Mouse (Mus musculus): ENCODE measurements around the gene Igsf21. TPM values are rescaled to one million over a fixed set of nuclear protein-coding genes. Genes with fewer than 3 reads are reported as not detected.
A peak's percentile ranks its signal among the peaks of the same experiment; 100 is the strongest.

The Igsf21 gene
- total and polyA plus RNA-seq, 2 experiments from 2014 or later = 78.5 to 117 TPM

DNA sequence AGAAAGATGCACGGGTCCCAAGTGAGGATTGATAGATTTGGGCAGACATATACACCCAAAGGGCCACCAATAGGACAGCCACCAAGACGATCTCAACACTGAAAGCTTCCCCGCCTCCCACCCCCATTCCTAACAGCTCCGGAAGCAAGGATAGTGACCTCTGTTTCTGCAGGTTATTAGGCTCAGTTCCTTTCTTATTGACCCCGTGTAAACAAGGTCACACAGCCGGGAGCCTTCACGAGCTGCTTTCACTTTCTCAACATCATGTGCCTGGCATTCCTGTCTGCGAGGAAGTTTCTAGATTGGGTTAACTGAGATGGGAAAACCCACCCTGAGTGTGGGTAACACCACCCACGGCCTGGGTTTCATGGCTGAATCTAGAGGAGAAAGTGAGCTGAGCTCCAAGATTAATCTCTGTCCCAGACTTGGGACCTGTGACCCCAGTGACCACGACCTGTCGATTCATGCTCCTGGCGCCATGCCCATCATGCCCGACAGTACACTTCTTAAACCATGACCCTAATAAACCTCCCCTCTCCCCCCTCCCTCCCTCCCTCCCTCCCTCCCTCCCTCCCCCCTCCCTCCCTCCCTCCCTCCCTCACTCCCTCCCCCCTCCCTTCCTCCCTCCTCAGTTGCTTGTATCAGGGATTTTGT is 72.7 kb downstream of the Igsf21 start:
- DNase-seq = no peak
- no peak overlapping the region for H3K4me3 ChIP-seq (ENCODE audit: low read depth, low read length)
- no peak overlapping the region for H3K9ac ChIP-seq
- no peak for TF ChIP-seq CTCF (IDR thresholded peaks at IDR 0.05; ENCODE audit: low read depth)
- H3K27me3 ChIP-seq (ENCODE audit: insufficient read depth, low read length) = no peaks in the 10 kb centered on the region
- no peaks in the 10 kb centered on the region for H3K36me3 ChIP-seq (ENCODE audit: insufficient read depth)
- no peak overlapping the region for H3K27ac ChIP-seq (ENCODE audit: low read depth, low read length)
- ATAC-seq = no peak
- H3K4me1 ChIP-seq (ENCODE audit: insufficient read depth) = no peaks in the 10 kb centered on the region
- H3K4me2 ChIP-seq (ENCODE audit: low read depth) = no peak overlapping the region
- H3K9me3 ChIP-seq (ENCODE audit: low read length) = no peaks in the 10 kb centered on the region
- WGBS = 58% methylated on average over 13 of the region's 13 CpGs

- Histone ChIP-seq H3K4me1 (ENCODE audit: insufficient read depth) (no peaks in the 10 kb centered on the region), H3K4me3 (ENCODE audit: low read depth, low read length) (no peak overlapping the region), H3K27me3 (ENCODE audit: insufficient read depth, low read length) (no peaks in the 10 kb centered on the region), H3K9me3 (ENCODE audit: low read length) (no peaks in the 10 kb centered on the region), H3K36me3 (ENCODE audit: insufficient read depth) (no peaks in the 10 kb centered on the region), H3K27ac (ENCODE audit: low read depth, low read length) (no peak overlapping the region), H3K4me2 (ENCODE audit: low read depth) (no peak overlapping the region), H3K9ac (no peak overlapping the region)
- WGBS = 51% methylated on average over 12 of the region's 12 CpGs
- ATAC-seq (no peak), DNase-seq (no peak)
- no peak for TF ChIP-seq CTCF (IDR thresholded peaks at IDR 0.05; ENCODE audit: low read depth)
Observed at GRCm38 (mm10) chr4:140173084-140173483, 73.5 kb downstream of the Igsf21 start.

GRCm38 (mm10) chr4:140171917-140172316 is 74.7 kb downstream of the Igsf21 start:
- no peak overlapping the region for H3K9ac ChIP-seq
- 26% methylated on average over 1 of the region's 1 CpGs for WGBS

GRCm38 (mm10) chr4:140171189-140171588 is 75.4 kb downstream of the Igsf21 start:
- H3K27me3 ChIP-seq (ENCODE audit: insufficient read depth, low read length) = no peaks in the 10 kb centered on the region
- H3K9me3 ChIP-seq (ENCODE audit: low read length) = no peaks in the 10 kb centered on the region
- no peak overlapping the region for H3K27ac ChIP-seq (ENCODE audit: low read depth, low read length)
- no peak overlapping the region for H3K9ac ChIP-seq
- H3K36me3 ChIP-seq (ENCODE audit: insufficient read depth) = no peaks in the 10 kb centered on the region
- no peak for DNase-seq
- no peak for TF ChIP-seq CTCF (IDR thresholded peaks at IDR 0.05; ENCODE audit: low read depth)
- no peak overlapping the region for H3K4me3 ChIP-seq (ENCODE audit: low read depth, low read length)
- H3K4me1 ChIP-seq (ENCODE audit: insufficient read depth) = no peaks in the 10 kb centered on the region
- H3K4me2 ChIP-seq (ENCODE audit: low read depth) = no peak overlapping the region
- no peak for ATAC-seq

More at GRCm38 (mm10) chr4:140171917-140172316, 74.7 kb downstream of the Igsf21 start:
- Histone ChIP-seq H3K27ac (ENCODE audit: low read depth, low read length) (no peak overlapping the region), H3K36me3 (ENCODE audit: insufficient read depth) (no peaks in the 10 kb centered on the region), H3K4me1 (ENCODE audit: insufficient read depth) (no peaks in the 10 kb centered on the region), H3K4me3 (ENCODE audit: low read depth, low read length) (no peak overlapping the region), H3K27me3 (ENCODE audit: insufficient read depth, low read length) (no peaks in the 10 kb centered on the region), H3K9me3 (ENCODE audit: low read length) (no peaks in the 10 kb centered on the region), H3K4me2 (ENCODE audit: low read depth) (no peak overlapping the region)
- TF ChIP-seq CTCF (IDR thresholded peaks at IDR 0.05; ENCODE audit: low read depth) = no peak
- ATAC-seq = no peak
- DNase-seq = no peak

DNA sequence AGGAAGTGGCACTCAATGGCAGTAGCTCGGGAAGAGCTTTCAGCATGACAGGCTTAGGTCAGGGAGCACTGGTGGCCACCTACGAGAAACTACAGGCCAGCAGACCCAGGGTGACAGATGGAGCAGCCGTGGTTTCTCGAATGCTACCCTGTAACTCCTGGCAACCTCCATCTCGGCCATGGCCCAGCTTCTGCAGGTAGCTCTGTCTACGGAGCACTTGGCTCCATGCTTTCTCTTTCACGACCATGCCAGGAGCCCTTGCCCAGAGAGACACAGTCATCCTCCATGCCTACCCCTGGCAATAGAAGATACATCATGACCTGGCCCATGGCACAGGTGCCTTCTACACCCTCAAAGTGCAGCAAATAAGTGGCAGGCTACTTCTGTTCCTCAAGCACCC is 80.7 kb downstream of the Igsf21 start:
- no peaks in the 10 kb centered on the region for H3K36me3 ChIP-seq (ENCODE audit: insufficient read depth)
- H3K4me1 ChIP-seq (ENCODE audit: insufficient read depth) = no peaks in the 10 kb centered on the region
- no peak overlapping the region for H3K9ac ChIP-seq
- no peak for TF ChIP-seq CTCF (IDR thresholded peaks at IDR 0.05; ENCODE audit: low read depth)
- no peak overlapping the region for H3K27ac ChIP-seq (ENCODE audit: low read depth, low read length)
- ATAC-seq = no peak
- no peaks in the 10 kb centered on the region for H3K9me3 ChIP-seq (ENCODE audit: low read length)
- WGBS = 80% methylated on average over 7 of the region's 7 CpGs
- no peak overlapping the region for H3K4me2 ChIP-seq (ENCODE audit: low read depth)
- H3K4me3 ChIP-seq (ENCODE audit: low read depth, low read length) = no peak overlapping the region
- H3K27me3 ChIP-seq (ENCODE audit: insufficient read depth, low read length) = no peaks in the 10 kb centered on the region
- DNase-seq = no peak

DNA sequence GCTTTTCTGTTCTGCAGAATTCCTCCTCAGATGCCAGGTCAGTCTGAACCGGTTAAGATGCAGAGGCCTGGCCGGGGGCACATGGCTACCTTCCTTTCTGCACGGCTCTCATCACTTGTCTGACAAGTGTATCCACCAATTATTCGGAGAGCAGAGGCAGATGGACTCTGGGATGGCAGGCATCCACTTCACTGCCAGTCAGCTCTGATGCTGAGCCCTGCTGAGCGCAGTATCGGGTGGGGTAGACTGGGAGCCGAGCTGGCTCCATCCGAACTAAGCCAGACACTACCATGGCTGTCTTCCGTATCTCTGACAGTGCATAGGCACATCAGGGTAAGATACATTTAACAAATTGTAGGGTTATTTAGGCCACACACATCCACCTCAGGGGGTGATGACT is 81.9 kb downstream of the Igsf21 start:
- WGBS = 45% methylated on average over 9 of the region's 9 CpGs
- Histone ChIP-seq H3K27me3 (ENCODE audit: insufficient read depth, low read length) (no peaks in the 10 kb centered on the region), H3K9me3 (ENCODE audit: low read length) (no peaks in the 10 kb centered on the region), H3K4me3 (ENCODE audit: low read depth, low read length) (no peak overlapping the region), H3K36me3 (ENCODE audit: insufficient read depth) (no peaks in the 10 kb centered on the region), H3K4me1 (ENCODE audit: insufficient read depth) (no peaks in the 10 kb centered on the region), H3K27ac (ENCODE audit: low read depth, low read length) (peak overlapping the region; percentile 54; the same call in 1 of the 2 replicates), H3K4me2 (ENCODE audit: low read depth) (no peak overlapping the region), H3K9ac (no peak overlapping the region)
- DNase-seq (peak; percentile 45), ATAC-seq (peak; percentile 75)
- no peak for TF ChIP-seq CTCF (IDR thresholded peaks at IDR 0.05; ENCODE audit: low read depth)

- Histone ChIP-seq H3K36me3 (ENCODE audit: insufficient read depth) (no peaks in the 10 kb centered on the region), H3K4me2 (ENCODE audit: low read depth) (no peak overlapping the region), H3K27me3 (ENCODE audit: insufficient read depth, low read length) (no peaks in the 10 kb centered on the region), H3K27ac (ENCODE audit: low read depth, low read length) (no peak overlapping the region), H3K4me1 (ENCODE audit: insufficient read depth) (no peaks in the 10 kb centered on the region), H3K9me3 (ENCODE audit: low read length) (no peaks in the 10 kb centered on the region), H3K9ac (no peak overlapping the region), H3K4me3 (ENCODE audit: low read depth, low read length) (no peak overlapping the region)
- no peak for DNase-seq
- peak; percentile 52 for TF ChIP-seq CTCF (IDR thresholded peaks at IDR 0.05; ENCODE audit: low read depth)
- WGBS = 50% methylated on average over 3 of the region's 3 CpGs
- no peak for ATAC-seq
Observed at GRCm38 (mm10) chr4:140159617-140160016, 87.0 kb downstream of the Igsf21 start.

Measured in forebrain, postnatal 0 days (tissue).